Mouse (Mus musculus): Measurements from ENCODE around the gene Sox9. TPM values are rescaled to one million over a fixed set of nuclear protein-coding genes. Genes with fewer than 3 reads are reported as not detected.

Gene Sox9
- polyA plus RNA-seq, 1 experiment from 2014 or later, result 38.8 TPM

- no peaks in the 10 kb centered on the region for H3K36me3 ChIP-seq
- H3K4me1 ChIP-seq, result peaks cover 14% of the 10 kb centered on the region
- H3K4me2 ChIP-seq, result no peak overlapping the region
- H3K9me3 ChIP-seq (replicated peaks), result no peaks in the 10 kb centered on the region
- no peak for ATAC-seq (ENCODE audit: low FRiP score)
- no peak overlapping the region for H3K9ac ChIP-seq (replicated peaks)
- no peak overlapping the region for H3K27ac ChIP-seq (replicated peaks)
- no peaks in the 10 kb centered on the region for H3K27me3 ChIP-seq (replicated peaks)
- 66% methylated on average over 11 of the region's 11 CpGs for WGBS
- H3K4me3 ChIP-seq (replicated peaks), result no peak overlapping the region
These were observed 52.4 kb downstream of the Sox9 start for GRCm38 (mm10) chr11:112834245-112835005.

DNA sequence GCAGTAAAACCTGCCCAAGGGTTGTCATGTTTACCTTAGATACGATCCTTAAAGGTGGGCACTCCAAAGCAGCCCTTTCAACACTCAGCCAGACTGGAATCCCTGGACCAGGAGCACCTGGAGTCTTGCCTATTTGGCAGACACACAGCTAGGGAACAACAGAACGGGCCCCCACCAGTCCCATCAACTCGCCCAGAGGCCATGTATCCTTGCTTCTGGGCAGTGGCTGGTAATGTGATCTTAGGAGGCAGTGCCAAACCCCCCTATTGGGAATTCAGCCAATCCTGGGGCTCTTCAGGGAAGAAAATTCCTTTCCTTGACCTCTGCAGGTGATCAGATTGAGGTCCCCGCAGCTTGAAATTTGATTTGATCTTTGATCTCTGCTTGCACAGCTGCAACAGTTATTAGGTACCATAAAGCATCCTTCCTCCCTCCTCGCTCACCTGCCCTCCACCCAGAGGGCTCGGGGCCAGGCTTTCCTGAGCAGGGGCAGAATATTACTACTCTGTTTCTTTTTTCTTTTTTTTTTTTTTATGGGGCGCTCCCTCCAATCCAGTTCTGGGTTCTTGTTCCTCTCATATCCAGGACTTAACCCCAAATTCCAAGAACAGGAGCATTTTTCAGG is 53.6 kb downstream of the Sox9 start:
- ATAC-seq (ENCODE audit: low FRiP score), result no peak
- no peak overlapping the region for H3K4me2 ChIP-seq
- no peak overlapping the region for H3K27ac ChIP-seq (replicated peaks)
- no peak overlapping the region for H3K9ac ChIP-seq (replicated peaks)
- WGBS, result 50% methylated on average over 7 of the region's 7 CpGs
- no peaks in the 10 kb centered on the region for H3K27me3 ChIP-seq (replicated peaks)
- H3K9me3 ChIP-seq (replicated peaks), result no peaks in the 10 kb centered on the region
- no peak overlapping the region for H3K4me3 ChIP-seq (replicated peaks)
- no peaks in the 10 kb centered on the region for H3K36me3 ChIP-seq
- H3K4me1 ChIP-seq, result peaks cover 19% of the 10 kb centered on the region
